Mouse (Mus musculus) CH12.LX (cell line): ENCODE results near the gene Actb. TPM values are rescaled to one million over a fixed set of nuclear protein-coding genes. Genes with fewer than 3 reads are reported as not detected.

Source experiments
- DNase-seq: peaks from one replicate; pipeline ENCODE4 v3.0.0-alpha.2; 2013; ENCODE audit errors: extremely low read depth
- H3K27ac ChIP-seq: 2 replicates; pipeline ENCODE4 v1.5.1; 2012; ENCODE audit warnings: low read depth, mild to moderate bottlenecking, control low read depth, moderate library complexity; ENCODE audit not compliant: insufficient read depth
- H3K27me3 ChIP-seq: replicated peaks from 2 replicates; pipeline ENCODE3; 2012; ENCODE audit warnings: inconsistent platforms
- H3K36me3 ChIP-seq, 2 experiments: replicated peaks in 1 of 2; 2 replicates each; pipeline versions ENCODE3 to v1.6.1; 2012; ENCODE audit warnings: inconsistent platforms in 1 of 2, low read length in 1 of 2, mild to moderate bottlenecking in 1 of 2, mixed read lengths in 1 of 2, moderate library complexity in 1 of 2; ENCODE audit not compliant: control insufficient read depth in 1 of 2, insufficient read depth in 1 of 2
- H3K4me1 ChIP-seq, 2 experiments: 2 replicates each; pipeline ENCODE4 v1.6.1; 2012; ENCODE audit warnings: inconsistent platforms in 1 of 2, moderate library complexity in 1 of 2; ENCODE audit not compliant: insufficient read depth in 2 of 2, control insufficient read depth in 1 of 2
- H3K4me2 ChIP-seq: 2 replicates; pipeline ENCODE4 v1.6.1; 2012; ENCODE audit warnings: low read depth, mild to moderate bottlenecking, control low read depth; ENCODE audit not compliant: poor library complexity, insufficient read depth, severe bottlenecking
- H3K4me3 ChIP-seq, 3 experiments: fragments of 150-350 bp in 1 of 3; sonication (generic) in 1 of 3; replicated peaks in 1 of 3; 2 replicates each; pipeline versions ENCODE3 to v1.5.1; 2011 to 2012; ENCODE audit warnings: low read depth in 2 of 3, low read length in 2 of 3, mild to moderate bottlenecking in 2 of 3, moderate library complexity in 2 of 3, control low read depth in 1 of 3, improper control_type of control experiment in 1 of 3, inconsistent platforms in 1 of 3, mixed read lengths in 1 of 3; ENCODE audit not compliant: poor library complexity in 1 of 3
- H3K79me2 ChIP-seq: replicated peaks from 2 replicates; pipeline ENCODE4 v1.6.1; 2012; ENCODE audit warnings: mild to moderate bottlenecking, moderate library complexity; ENCODE audit not compliant: control insufficient read depth, poor library complexity, insufficient read depth, severe bottlenecking; ENCODE audit errors: extremely low read depth
- H3K9ac ChIP-seq: 2 replicates; pipeline ENCODE4 v1.6.1; 2012; ENCODE audit warnings: low read depth, mild to moderate bottlenecking, control low read depth, moderate library complexity; ENCODE audit not compliant: insufficient read depth
- H3K9me3 ChIP-seq: replicated peaks from 2 replicates; pipeline ENCODE3; 2012; ENCODE audit warnings: low read length, inconsistent platforms, mixed read lengths
- BHLHE40 ChIP-seq: IDR thresholded peaks from 2 replicates; pipeline ENCODE4 v1.6.1; 2011; ENCODE audit warnings: mild to moderate bottlenecking, low read depth, low read length, improper control_type of control experiment
- CHD2 ChIP-seq: IDR thresholded peaks from 2 replicates; pipeline ENCODE4 v1.6.1; 2011; ENCODE audit warnings: low read length, improper control_type of control experiment
- CTCF ChIP-seq, 2 experiments: IDR thresholded peaks in 1 of 2; conservative IDR thresholded peaks in 1 of 2; 2 replicates each; pipeline ENCODE4 v1.5.1; 2011 to 2012; ENCODE audit warnings: low read depth in 2 of 2, low read length in 2 of 2, improper control_type of control experiment in 1 of 2, inconsistent platforms in 1 of 2, mild to moderate bottlenecking in 1 of 2, moderate library complexity in 1 of 2
- ELF1 ChIP-seq: IDR thresholded peaks from 2 replicates; pipeline ENCODE4 v1.6.1; 2014; ENCODE audit warnings: low read depth, mild to moderate bottlenecking, inconsistent platforms, low read length, improper control_type of control experiment
- EP300 ChIP-seq: IDR thresholded peaks from 2 replicates; pipeline ENCODE4 v1.6.1; 2011; ENCODE audit warnings: low read length, improper control_type of control experiment
- ETS1 ChIP-seq: conservative IDR thresholded peaks from 2 replicates; pipeline ENCODE4 v1.6.1; 2012; ENCODE audit warnings: low read depth, mild to moderate bottlenecking, inconsistent platforms, low read length, improper control_type of control experiment, moderate library complexity
- HCFC1 ChIP-seq: IDR thresholded peaks from 2 replicates; pipeline ENCODE4 v1.6.1; 2012; ENCODE audit warnings: low read depth, mild to moderate bottlenecking, inconsistent platforms, low read length, improper control_type of control experiment
- IRF4 ChIP-seq: IDR thresholded peaks from 2 replicates; pipeline ENCODE4 v1.6.1; 2014; ENCODE audit warnings: low read depth, mild to moderate bottlenecking, inconsistent platforms, low read length, improper control_type of control experiment
- JUND ChIP-seq: conservative IDR thresholded peaks from 2 replicates; pipeline ENCODE4 v1.6.1; 2011; ENCODE audit warnings: low read depth, low read length, improper control_type of control experiment
- MAX ChIP-seq: IDR thresholded peaks from 2 replicates; pipeline ENCODE4 v1.6.1; 2011; ENCODE audit warnings: low read length, improper control_type of control experiment
- MAZ ChIP-seq: IDR thresholded peaks from 2 replicates; pipeline ENCODE4 v1.6.1; 2012; ENCODE audit warnings: low read depth, mild to moderate bottlenecking, inconsistent platforms, low read length, improper control_type of control experiment, moderate library complexity
- MEF2A ChIP-seq: IDR thresholded peaks from 2 replicates; pipeline ENCODE4 v1.6.1; 2014; ENCODE audit warnings: low read depth, mild to moderate bottlenecking, inconsistent platforms, low read length, improper control_type of control experiment, borderline replicate concordance
- MXI1 ChIP-seq: IDR thresholded peaks from 2 replicates; pipeline ENCODE4 v1.6.1; 2011; ENCODE audit warnings: mild to moderate bottlenecking, low read depth, low read length, improper control_type of control experiment
- MYC ChIP-seq: IDR thresholded peaks from 2 replicates; pipeline ENCODE4 v1.6.1; 2011; ENCODE audit warnings: low read depth, mild to moderate bottlenecking, improper control_type of control experiment, low read length
- NELFE ChIP-seq: IDR thresholded peaks from 2 replicates; pipeline ENCODE4 v1.6.1; 2011; ENCODE audit warnings: low read depth, low read length, improper control_type of control experiment
- NRF1 ChIP-seq: IDR thresholded peaks from 2 replicates; pipeline ENCODE4 v1.6.1; 2014; ENCODE audit warnings: low read depth, mild to moderate bottlenecking, inconsistent platforms, low read length, improper control_type of control experiment, moderate library complexity
- PAX5 ChIP-seq: IDR thresholded peaks from 2 replicates; pipeline ENCODE4 v1.6.1; 2012; ENCODE audit warnings: low read length, inconsistent platforms, mixed read lengths
- POLR2A ChIP-seq: IDR thresholded peaks from 2 replicates; pipeline ENCODE4 v1.6.1; 2011; ENCODE audit warnings: low read depth, mild to moderate bottlenecking, improper control_type of control experiment, low read length
- RCOR1 ChIP-seq: conservative IDR thresholded peaks from 2 replicates; pipeline ENCODE4 v1.6.1; 2012; ENCODE audit warnings: low read depth, mild to moderate bottlenecking, inconsistent platforms, low read length, improper control_type of control experiment
- SIN3A ChIP-seq: IDR thresholded peaks from 2 replicates; pipeline ENCODE4 v1.6.1; 2012; ENCODE audit warnings: low read length, improper control_type of control experiment, inconsistent platforms
- SMC3 ChIP-seq: IDR thresholded peaks from 2 replicates; pipeline ENCODE4 v1.6.1; 2011; ENCODE audit warnings: low read depth, low read length, improper control_type of control experiment
- TBP ChIP-seq: conservative IDR thresholded peaks from 2 replicates; pipeline ENCODE4 v1.6.1; 2011; ENCODE audit warnings: low read depth, low read length, improper control_type of control experiment
- TCF12 ChIP-seq: IDR thresholded peaks from 2 replicates; pipeline ENCODE4 v1.6.1; 2014; ENCODE audit warnings: low read depth, mild to moderate bottlenecking, inconsistent platforms, low read length, improper control_type of control experiment
- USF1 ChIP-seq: IDR thresholded peaks from 2 replicates; pipeline ENCODE4 v1.6.1; 2014; ENCODE audit warnings: low read depth, mild to moderate bottlenecking, inconsistent platforms, low read length, improper control_type of control experiment
- USF2 ChIP-seq: conservative IDR thresholded peaks from 2 replicates; pipeline ENCODE4 v1.6.1; 2011; ENCODE audit warnings: low read depth, low read length, improper control_type of control experiment
- ZKSCAN1 ChIP-seq: IDR thresholded peaks from 2 replicates; pipeline ENCODE4 v1.6.1; 2012; ENCODE audit warnings: low read depth, inconsistent platforms, low read length, improper control_type of control experiment, borderline replicate concordance
- ZMIZ1 ChIP-seq: IDR thresholded peaks from 2 replicates; pipeline ENCODE4 v1.6.1; 2012; ENCODE audit warnings: low read depth, mild to moderate bottlenecking, inconsistent platforms, low read length, improper control_type of control experiment
- ZNF384 ChIP-seq: IDR thresholded peaks from 2 replicates; pipeline ENCODE4 v1.6.1; 2012; ENCODE audit warnings: low read depth, low read length, improper control_type of control experiment, inconsistent platforms
- dilution Hi-C: fragments of 300-500 bp; cut with MboI; formaldehyde crosslinking; loops from 2 replicates; pipeline ENCODE4 v1.14.3; 2020; ENCODE audit warnings: low sequenced_read_pairs; ENCODE audit not compliant: extremely low pct_unique_long_range_greater_than_20kb, extremely low pct_ligation_motif_present
- in situ Hi-C: fragments of 300-500 bp; cut with MboI; formaldehyde crosslinking; loops from 3 replicates; pipeline ENCODE4 v1.14.3; 2019; ENCODE audit warnings: low sequenced_read_pairs, low pct_ligation_motif_present, low pct_unique_long_range_greater_than_20kb, mixed read lengths
- polyA plus RNA-seq: library from polyadenylated mRNA; unstranded; fragments of >175 nt; gene quantifications from 2 replicates; pipeline ENCODE4 v1.2.1, GENCODE M21; 2012; ENCODE audit warnings: low read depth; ENCODE audit not compliant: insufficient read length
- total RNA-seq, 2 experiments: library from RNA; depleted of rRNA; stranded (reverse); fragments of 300-350 nt in 1 of 2; fragments of >200 nt in 1 of 2; gene quantifications; 2 replicates each; pipeline ENCODE4 v1.2.3; 2012 to 2014

Actb gene
- total and polyA plus RNA-seq, 3 experiments, result 3,882 to 5,048 (median 4,756) TPM

DNA sequence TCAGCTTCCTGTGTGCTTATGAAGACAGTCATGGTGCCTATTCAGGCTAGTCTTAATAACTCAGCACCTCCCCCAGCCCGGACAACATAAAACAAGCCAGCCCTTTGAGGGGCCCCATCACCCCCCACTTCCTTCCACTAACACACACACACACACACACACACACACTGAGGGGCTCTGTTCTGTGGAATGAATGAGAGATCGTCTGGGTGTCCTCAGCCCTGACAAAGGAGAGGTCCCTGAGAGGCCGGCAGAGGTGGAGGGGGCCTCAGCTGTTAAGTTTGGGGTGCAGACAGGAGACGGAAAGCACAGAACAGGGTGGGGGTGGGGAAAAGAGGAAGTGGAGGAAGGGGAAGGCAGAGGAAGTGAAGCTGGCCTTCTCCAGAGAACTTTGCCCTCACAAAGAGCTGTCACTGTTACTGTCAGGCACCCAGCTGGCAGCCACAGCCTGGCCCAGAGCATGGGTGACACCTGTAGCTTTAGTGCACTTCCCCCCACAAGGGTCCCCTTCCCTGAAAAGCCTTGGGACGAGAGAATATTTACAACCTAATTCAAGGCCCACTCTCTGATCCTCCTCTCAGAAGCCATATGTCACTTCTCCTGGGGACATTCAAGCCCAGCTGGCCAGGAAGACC lies 2.5 kb upstream of the Actb start (continued):
- TF ChIP-seq ZNF384 (peak; percentile 22; the same call in 1 of the 2 replicates), HCFC1 (peak; percentile 56; the same call in 1 of the 2 replicates), USF2 (no peak), MXI1 (0 out of 2 replicates have a peak, but pooled peaks have one; percentile 33), IRF4 (peak; percentile 49; the same call in 1 of the 2 replicates), EP300 (peak; percentile 72), CHD2 (peak; percentile 93), PAX5 (no peak), TCF12 (peak; percentile 71; the same call in 1 of the 2 replicates), BHLHE40 (no peak; the same call in 1 of the 2 replicates), MAX (0 out of 2 replicates have a peak, but pooled peaks have one; percentile 24), NELFE (peak; percentile 44; the same call in 1 of the 2 replicates), MAZ (no peak), USF1 (no peak), JUND (no peak)
- TF ChIP-seq, all 38 proteins: peak for 16

DNA sequence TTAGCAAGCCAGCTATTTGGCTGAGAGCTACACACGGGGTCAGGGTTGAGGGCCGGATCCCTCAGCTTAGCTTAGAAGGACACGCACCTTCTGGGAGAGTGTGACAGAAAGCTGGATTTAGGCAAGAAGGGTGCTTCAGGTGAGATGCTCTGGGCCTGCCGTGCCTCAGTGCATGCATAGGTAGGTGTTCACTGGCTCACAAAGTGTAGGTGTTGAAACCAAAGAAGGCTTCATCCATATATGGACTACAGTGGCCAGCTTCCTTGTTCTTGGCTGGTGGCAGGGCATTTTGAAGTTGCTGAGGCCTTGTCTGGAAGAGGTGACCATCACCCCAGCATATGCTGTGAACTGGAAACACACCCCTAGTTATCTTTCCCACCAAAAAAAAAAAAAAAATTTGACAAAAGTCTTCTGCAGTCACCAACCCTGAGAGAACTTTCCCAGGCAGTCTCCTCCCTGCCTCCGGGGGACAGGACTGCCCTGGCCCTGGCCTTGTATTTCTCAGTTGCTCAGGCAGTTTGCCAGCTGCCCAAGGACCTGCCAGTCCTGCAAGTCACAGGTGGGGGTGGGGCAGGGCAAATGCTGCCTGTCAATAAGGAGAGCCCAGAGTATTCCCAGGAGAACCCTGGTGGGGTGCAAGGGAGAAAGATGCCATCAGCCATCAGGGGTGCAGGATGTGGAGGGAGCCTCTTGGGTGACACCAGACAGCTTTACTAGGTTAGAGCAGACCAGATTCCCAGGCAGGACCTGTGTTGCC lies 1.4 kb upstream of the Actb start:
- peak; percentile 51 for DNase-seq
- Histone ChIP-seq H3K4me1 (peaks cover 47 to 69% of the 10 kb centered on the region in 2 experiments), H3K36me3 (peaks cover 22 to 27% of the 10 kb centered on the region in 2 experiments), H3K4me3 (peak overlapping the region in 2 of 3 experiments; percentile 61 to 85), H3K79me2 (peaks cover 34% of the 10 kb centered on the region), H3K9ac (peak overlapping the region; percentile 83), H3K27me3 (no peaks in the 10 kb centered on the region)
- in situ Hi-C loops, result no loop called here
- dilution Hi-C loops, result no loop called here
- TF ChIP-seq SIN3A (peak; percentile 38), CHD2 (peak; percentile 78), TBP (no peak), POLR2A (no peak), NRF1 (0 out of 2 replicates have a peak, but pooled peaks have one; percentile 8), MAZ (0 out of 2 replicates have a peak, but pooled peaks have one; percentile 33), ZNF384 (peak; percentile 62), ZKSCAN1 (no peak), NELFE (no peak), MEF2A (no peak), USF1 (no peak), RCOR1 (peak; percentile 58; the same call in 1 of the 2 replicates), SMC3 (no peak), TCF12 (no peak), EP300 (peak; percentile 10; the same call in 1 of the 2 replicates), ZMIZ1 (no peak), ETS1 (peak; percentile 11; the same call in 1 of the 2 replicates), USF2 (no peak), MYC (no peak), CTCF (conservative IDR thresholded peaks at IDR 0.05 in 1 of 2, IDR thresholded peaks at IDR 0.05 in 1 of 2; ENCODE audit: low read depth in 2 of 2, low read length in 2 of 2) (no peak), ELF1 (peak; percentile 30; the same call in 1 of the 2 replicates), HCFC1 (no peak)
- TF ChIP-seq, all 38 proteins: peak for 9
- Histone ChIP-seq H3K9me3 (no peaks in the 10 kb centered on the region), H3K4me2 (peak overlapping the region; percentile 61), H3K27ac (peak overlapping the region; percentile 96)
